Mouse (Mus musculus) retina, postnatal 7 days (tissue): ENCODE data around the gene Gm17359.
A peak's percentile ranks its signal among the peaks of the same experiment; 100 is the strongest.

Experiments used
- DNase-seq: peaks from one replicate; pipeline ENCODE4 v3.0.0-alpha.2; 2012; ENCODE audit warnings: low read depth, low spot score

Gene Gm17359

GRCm38 (mm10) chr3:79349311-79349710 lies 12.8 kb downstream of the Gm17359 start:
- no peak for DNase-seq

- no peak for DNase-seq
These were observed 22.3 kb downstream of the Gm17359 start for GRCm38 (mm10) chr3:79358721-79359120.

GRCm38 (mm10) chr3:79360317-79361101 lies 24.0 kb downstream of the Gm17359 start:
- DNase-seq, result no peak

GRCm38 (mm10) chr3:79366098-79366497 lies 29.6 kb downstream of the Gm17359 start:
- DNase-seq, result no peak

GRCm38 (mm10) chr3:79368306-79368705 lies 31.8 kb downstream of the Gm17359 start:
- no peak for DNase-seq

GRCm38 (mm10) chr3:79370385-79370929 lies 34.0 kb downstream of the Gm17359 start:
- no peak for DNase-seq

GRCm38 (mm10) chr3:79371506-79372195 lies 35.2 kb downstream of the Gm17359 start:
- no peak for DNase-seq

- no peak for DNase-seq
These were observed 37.5 kb downstream of the Gm17359 start for GRCm38 (mm10) chr3:79373930-79374329.

- DNase-seq, result peak; percentile 4
These were observed 41.6 kb downstream of the Gm17359 start for GRCm38 (mm10) chr3:79378086-79378485.

- no peak for DNase-seq
These were observed 42.9 kb downstream of the Gm17359 start for GRCm38 (mm10) chr3:79379255-79379836.

GRCm38 (mm10) chr3:79379873-79380595 lies 43.6 kb downstream of the Gm17359 start:
- DNase-seq, result no peak

GRCm38 (mm10) chr3:79381398-79381797 lies 44.9 kb downstream of the Gm17359 start:
- DNase-seq, result no peak

- no peak for DNase-seq
These were observed 49.1 kb downstream of the Gm17359 start for GRCm38 (mm10) chr3:79385434-79386029.

- DNase-seq, result no peak
These were observed 52.6 kb downstream of the Gm17359 start for GRCm38 (mm10) chr3:79389081-79389480.

- DNase-seq, result no peak
These were observed 64.1 kb downstream of the Gm17359 start for GRCm38 (mm10) chr3:79400552-79400951.

GRCm38 (mm10) chr3:79402056-79402455 lies 65.6 kb downstream of the Gm17359 start:
- no peak for DNase-seq

GRCm38 (mm10) chr3:79408546-79408945 lies 72.1 kb downstream of the Gm17359 start:
- no peak for DNase-seq

GRCm38 (mm10) chr3:79409927-79410628 lies 73.6 kb downstream of the Gm17359 start:
- no peak for DNase-seq

GRCm38 (mm10) chr3:79410629-79410995 lies 74.2 kb downstream of the Gm17359 start:
- no peak for DNase-seq

GRCm38 (mm10) chr3:79411666-79412065 lies 75.2 kb downstream of the Gm17359 start:
- no peak for DNase-seq

- DNase-seq, result no peak
These were observed 77.0 kb downstream of the Gm17359 start for GRCm38 (mm10) chr3:79413492-79413891.
